Mouse (Mus musculus): ENCODE results near the gene Cenpu.

The Cenpu gene

DNA sequence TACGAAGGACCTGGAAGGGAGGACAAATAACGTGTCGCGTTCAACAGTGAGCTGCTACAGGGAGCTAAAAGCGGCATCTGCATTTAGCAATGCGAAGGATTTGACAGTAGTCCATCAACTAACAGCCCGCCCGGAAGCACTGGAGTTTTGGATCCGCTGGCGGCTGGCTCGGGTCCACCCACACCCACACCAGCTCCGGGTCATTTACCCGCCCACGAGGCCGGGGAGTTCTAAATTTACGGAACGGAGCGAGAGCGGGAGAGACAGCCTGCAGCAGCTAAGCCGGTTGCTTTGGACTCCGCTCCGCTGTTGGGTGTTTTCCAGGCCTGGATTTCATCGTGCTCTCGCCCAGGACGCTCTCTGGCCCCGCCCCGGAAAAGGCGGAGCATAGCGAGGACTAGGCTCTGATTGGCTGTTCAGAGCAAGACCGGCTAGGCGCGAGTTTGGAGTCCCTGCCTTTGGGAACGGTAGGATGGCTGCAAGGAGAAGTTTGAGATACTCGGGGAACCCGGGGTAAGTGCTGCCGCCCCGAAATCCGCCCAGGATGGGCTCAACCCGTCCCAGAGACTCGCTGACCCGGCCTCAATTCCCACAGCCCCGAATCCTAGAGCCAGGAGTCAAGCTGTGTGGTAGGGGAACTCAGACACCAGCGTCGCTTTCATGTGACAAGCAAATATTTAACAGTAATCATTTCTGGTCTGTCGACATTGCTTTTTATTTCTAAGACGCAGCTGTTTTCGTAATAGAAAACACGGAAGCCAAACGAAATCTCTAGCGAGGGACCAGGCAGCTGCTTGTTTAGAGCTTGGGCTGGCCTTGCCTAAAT is at the start of gene Cenpu:
Gene Cenpu, plus strand, starts transcription at position 414 of the 826 bp plus-strand sequence.
- peak; percentile 99 for DNase-seq

DNA sequence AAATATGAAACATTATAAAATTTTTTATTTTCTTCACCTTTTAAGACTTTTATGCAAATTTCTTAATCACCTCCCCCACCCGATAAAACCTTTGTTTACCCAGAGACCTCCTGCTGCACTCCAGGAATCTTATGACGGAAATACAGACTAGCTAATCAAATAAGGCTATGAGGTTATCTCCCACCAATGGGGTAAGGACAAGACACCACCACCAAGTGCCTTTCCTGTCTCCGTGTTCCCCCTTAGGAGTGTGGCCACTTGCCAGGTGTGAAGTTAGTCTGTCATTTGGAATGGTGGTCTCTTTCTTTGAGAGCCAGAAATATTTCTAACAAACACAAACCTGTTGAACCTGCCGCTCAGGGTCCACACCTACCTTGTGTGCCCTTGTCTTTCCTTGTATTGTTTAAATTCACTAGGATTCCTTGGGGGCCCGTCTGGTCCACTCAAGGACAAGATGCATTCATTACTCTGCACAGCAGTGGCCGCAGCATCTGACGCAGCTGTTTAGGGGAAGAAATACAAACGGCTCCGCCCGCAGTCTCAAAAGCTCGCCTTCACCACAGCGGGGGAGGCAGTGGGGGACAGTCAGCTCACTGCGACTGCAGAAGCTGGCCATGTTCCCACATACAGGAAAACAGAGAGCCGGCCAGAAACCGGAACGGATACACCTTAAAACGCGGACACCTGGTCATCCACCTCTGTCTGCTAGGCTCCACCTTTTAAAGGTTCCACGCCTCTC is 49.3 kb upstream of the Cenpu start:
- DNase-seq: no peak

DNA sequence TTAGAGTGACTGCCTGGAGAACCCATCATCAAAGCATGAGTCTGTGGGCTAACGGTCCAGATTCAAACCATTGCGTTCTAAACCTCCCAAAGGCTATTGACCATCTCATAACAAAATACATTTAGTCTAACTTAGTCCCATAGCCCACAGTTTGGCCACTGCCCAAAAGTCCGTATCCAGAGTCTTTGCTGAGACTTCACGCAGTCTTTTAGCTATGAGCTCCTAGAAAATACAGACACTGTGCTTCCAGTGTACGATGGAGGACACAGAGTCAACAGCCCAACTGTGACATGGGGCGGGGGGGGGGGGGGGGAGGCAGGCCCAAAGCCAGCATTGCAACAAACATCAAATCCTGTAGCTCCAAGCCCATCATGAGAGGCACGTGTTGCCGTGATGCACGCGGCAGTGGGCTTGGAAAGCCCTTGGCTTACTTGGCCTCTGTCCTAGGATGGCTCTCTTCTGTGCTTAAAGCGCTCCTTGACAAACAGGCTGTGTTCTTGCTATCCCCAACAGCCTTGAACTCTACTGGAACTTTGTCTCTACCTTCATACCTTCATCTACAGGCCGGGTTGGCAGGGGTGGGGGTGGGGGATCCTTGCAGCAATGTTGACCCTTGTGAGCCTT is 48.6 kb upstream of the Cenpu start:
- DNase-seq: no peak

DNA sequence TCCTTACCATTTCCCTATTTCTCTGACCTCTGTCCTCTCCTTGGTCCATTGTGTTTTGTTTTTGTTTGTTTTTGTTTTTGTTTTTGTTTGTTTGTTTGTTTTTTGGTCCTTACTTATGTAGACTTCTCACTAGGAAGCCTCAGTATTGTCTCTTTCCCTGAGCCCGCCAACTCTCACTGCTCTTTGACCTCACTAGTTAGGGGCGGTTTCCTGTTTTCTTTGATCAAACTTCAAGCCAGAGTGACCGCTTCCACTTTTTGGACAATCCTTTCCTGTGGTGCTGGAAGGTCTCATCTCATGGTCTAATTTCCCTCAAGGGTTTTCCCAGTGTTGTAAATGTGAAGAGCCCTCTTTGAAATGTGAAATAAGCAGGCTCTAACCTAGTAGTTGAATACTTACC is 47.6 kb upstream of the Cenpu start:
- DNase-seq: no peak

DNA sequence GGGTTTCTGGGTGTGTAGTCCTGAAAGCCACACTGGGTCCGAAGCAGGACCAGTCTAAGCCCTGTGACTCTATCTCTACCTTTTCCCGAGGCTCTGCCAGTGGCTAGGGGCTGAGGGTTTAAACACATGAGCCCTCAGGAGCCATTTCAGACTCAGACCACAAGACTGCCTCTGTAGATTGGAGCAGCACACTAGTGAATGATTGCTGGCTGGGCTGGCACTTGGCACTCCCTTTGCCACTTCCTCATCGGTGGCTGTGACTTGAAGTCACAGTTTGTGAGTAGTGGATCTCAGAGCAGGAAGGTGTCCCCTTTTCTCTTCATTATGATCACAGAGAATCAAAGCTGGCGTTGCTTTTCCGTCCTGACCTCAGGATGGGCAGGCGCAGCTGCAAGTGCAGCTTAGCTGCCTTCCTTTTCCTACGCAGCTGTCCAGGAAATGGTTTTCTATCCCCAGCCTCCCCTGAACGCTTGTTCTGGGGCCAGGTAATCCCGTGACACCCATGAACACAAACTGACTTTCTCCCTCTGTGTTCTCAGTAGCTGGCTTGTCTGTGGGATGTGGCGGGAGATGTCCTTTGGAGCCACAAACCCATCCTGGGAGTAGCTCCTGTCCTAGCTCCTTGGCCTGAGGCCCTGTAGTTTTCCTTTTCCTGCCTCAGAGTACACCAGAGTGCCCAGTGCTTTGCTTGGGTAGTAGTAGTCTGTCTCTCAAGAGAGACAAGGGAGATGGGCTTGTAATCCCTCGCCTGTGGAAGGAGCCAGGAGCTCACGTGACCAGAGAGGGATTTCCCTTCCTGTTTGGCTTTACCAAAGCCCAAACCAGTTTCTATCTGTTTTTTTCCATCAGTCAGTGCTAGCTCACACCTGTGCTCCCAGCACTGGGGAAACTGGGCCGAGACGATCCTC is 43.1 kb upstream of the Cenpu start:
- DNase-seq: peak; percentile 45

DNA sequence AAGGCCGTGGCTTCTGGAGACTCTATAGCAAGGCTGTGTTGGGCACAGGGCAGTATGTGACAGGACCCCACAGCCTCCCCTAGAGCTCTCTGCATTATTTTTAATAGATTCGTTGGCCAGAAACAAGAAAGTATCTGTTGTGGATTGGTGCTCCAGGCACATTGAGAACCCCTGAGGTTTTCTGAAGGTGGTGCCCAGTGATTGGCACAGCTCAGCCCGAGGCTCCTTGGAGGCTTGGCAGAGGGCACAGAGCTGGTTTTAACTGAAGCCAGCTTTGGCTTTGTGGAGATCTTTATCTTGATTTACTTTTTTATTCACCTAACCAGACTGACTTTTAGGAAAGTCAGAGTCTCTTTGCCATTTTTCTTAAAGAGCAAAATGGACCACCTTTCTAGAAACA is 42.4 kb upstream of the Cenpu start:
- DNase-seq: no peak

DNA sequence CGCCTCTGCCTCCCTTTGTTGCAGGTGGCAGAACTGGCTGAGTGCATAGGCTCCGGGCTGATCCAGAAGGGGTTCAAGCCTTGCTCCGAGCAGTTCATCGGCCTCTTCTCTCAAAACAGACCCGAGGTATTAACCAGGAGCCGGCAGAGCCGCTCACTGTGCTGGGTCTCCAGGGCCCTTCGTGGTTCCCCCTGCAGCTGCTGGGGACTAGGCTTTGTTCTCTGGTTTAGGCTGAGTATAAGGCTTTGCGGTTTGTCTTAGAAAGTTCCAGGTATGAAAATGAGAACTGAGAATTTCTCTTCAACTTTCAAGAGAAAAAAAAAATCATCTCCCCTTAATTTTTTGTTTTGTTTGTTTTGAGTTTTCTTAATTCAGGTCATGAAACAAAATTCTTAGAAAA is 40.5 kb upstream of the Cenpu start:
- peak; percentile 44 for DNase-seq

DNA sequence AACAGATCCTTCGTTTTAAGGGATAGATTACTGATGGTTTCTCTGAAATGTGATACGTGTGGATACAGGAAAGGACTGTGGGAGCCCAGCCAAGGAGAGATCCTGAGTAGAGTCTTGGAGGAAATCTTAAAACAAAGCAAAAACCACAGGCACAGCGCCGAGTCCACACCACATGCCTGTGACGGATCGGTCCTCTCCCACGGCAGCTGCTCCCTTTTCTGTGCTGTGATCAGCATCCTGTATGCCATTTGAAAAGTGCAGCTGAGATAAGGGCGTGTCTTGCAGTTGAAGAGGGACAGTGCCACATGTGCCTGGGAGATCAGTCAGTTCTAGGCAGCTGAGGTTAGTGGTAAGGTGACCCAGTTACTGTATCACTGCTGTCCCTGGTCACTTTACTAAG is 39.3 kb upstream of the Cenpu start:
- DNase-seq: peak; percentile 55

DNA sequence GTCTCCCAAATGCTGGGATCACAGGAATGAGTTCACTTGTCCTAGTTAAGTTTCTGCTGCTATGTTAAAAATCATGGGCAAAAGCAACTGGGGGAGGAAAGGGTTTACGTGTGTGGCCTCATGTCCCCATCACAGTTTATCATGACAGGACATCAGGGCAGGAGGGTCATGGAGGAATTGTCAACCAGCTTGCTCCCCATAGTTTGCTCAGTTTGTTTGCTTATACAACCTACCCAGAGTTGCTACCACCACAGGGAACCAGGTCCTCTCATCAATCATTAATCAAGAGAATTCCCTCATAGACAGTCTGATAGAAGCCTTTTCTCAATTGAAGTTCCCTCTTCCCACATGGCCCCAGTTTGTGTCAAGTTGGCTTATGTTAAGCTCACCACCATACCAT is 37.8 kb upstream of the Cenpu start:
- no peak for DNase-seq

DNA sequence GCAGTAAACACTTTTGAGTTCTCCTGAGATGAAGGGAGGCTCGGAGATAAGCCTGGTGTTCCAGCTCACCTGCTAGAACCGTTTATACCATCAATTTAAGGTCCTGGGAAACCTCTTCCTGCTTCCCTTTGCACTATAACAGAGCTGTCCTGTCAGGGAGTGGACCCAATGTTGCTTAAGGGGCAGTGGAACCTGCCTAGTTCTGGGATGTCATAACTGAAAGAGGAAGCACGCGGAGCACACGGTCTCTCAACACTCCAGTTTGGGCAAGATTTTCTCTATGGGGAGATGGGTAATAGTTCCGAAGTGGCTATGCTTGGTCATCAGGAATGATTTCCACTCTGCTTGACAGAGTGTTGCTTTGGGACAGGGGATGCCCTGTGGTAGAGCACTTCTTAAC is 31.2 kb upstream of the Cenpu start:
- DNase-seq: no peak

DNA sequence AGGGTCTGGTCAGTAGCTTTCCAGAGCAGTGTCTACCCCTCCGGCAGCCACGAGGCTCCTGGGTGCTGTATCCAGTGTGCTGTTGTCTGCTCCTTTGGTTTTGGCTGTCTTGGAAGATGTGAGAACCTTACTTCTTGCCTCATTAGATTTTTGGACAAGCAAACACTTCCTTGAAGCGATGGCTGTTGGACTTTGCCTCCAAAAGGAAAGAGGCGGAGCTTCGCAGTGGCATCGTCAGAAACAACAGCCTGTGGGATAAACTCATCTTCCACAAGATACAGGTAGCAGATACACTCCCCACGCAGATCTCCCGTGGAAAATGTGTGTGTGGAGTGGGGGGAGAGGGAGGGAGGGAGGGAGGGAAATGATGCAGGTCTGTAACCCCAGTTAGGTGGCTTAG is 25.7 kb upstream of the Cenpu start:
- DNase-seq: no peak

DNA sequence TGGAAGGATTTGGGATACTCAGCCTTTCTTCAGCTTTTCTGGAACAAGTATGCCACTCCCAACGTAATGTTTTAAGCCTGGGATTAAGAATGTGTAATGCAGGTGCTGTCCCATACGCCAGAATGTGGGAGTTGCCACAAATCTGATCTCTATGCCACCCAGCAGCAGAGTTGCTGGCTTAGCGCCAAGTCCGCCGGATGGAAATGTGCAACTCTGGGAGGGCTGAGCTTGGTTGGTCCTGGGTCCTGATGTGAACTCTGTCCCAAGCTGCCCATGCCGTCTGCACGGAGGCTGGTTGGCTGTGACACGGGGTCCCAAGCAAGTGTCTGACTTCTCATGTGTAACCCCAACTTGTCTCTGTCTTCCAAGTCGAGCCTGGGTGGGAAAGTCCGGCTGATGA is 25.0 kb upstream of the Cenpu start:
- no peak for DNase-seq

DNA sequence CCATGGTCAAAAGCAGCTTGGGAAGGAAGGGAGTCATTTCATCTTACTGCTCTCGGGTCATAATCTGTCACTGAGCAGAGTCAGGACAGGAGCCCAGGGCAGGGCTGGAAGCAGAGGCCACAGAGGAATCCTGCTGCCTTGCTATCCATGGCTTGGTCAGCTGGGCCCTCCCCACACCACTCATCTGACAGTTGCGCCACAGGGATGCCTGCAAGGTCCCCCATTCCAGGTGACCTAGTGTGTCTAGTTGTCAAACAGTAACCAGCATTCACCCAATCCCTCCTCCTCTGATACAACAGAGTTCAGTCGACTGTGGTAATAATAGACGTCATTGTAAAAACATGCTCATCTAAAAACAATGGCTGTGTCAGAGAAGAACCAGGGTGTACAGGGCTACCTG is 22.3 kb upstream of the Cenpu start:
- DNase-seq: no peak

DNA sequence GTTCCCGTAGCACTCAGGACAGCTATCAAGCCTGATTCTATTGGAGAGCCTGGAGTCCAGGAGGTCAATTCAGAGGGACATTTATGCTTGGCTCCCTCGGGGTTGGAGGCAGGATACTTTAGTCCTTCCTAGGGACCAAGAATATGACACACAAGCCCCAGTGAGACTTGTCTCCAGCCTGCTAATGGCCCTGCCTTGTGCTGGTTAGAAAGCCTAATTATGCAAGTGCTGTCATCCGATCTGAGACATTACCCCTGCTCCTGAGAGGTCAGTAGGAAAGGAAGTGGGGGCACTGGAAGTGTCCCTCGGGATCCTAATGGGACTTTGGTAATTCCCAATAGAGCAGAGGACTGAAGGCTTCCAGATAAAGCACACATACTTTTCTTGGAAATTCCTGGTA is 21.3 kb upstream of the Cenpu start:
- DNase-seq: no peak

DNA sequence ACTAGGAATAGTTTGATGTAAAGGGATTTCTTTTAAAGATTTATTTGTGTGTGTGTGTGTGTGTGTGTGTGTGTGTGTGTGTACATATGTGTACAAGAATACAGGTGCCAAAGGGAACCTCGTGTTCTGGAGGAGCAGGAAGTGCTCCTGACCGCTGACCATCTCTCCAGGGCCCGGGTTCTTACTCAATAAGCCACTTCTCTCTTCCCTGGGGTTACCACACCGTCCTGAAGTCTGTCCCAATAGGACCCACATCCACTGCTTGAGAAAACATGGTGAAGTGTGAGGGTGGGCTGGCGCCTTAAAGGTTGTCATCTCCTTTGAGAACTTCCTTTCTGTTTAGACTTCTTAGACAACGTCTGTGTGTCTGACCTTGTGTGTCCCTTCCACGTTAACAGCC is 17.9 kb upstream of the Cenpu start:
- no peak for DNase-seq

DNA sequence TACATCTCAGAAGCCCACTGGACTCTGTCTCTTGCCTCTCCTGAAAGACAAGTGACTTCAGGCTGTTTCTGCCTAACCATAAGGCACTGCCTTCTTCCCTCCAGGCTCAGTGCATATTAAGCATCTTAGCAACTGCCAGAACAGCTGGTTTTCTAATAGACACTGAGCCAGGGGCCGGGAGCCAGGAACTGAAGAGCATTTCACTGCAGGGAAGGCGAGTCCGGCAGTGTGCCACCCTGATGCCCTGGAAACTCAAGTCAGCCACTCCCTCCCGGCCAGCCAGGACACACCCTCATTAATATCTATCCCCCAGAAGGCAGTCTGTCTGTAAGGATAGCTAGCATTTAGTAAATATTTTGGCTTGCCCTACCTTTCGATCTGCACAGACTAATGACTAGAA is 12.1 kb upstream of the Cenpu start:
- DNase-seq: no peak

DNA sequence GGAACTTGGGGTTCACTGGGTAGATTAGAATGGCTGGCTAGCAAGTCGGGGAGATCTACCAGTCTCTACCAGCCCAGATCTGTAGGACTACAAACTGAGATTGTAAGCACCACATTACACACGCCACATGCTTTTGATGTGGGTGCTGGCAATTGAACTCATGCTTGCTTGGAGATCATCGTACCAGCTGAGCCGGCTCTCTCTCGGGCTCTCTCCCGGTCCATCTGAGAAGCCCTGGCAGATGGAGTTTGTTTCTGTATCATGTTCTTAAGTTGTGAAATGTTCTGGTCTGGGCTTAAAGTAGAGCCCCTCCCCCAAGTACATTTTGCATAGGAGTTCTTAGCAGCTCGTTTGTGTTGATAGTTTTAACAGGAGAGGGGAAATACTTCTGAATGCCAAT is 8.6 kb upstream of the Cenpu start:
- DNase-seq: peak; percentile 44

DNA sequence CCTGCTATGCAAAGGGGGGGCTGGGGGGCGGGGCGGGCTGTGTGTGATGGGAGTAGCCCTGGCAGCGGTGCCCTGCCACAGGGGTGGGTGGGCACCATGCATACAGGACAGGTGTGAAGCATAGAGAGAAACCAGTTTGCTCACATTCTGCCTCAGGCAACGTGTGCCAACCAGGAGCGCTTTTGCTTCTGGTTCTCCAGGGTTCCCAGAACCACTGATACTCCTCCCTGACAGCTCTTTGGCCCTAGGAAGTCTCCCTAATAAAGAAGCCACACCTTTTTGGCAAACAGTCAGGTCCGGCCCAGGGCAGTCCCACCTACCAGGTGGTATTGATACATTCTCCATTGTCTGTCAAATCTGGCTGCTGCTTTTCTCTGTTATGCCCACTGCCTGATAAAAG is 8.2 kb upstream of the Cenpu start:
- no peak for DNase-seq

DNA sequence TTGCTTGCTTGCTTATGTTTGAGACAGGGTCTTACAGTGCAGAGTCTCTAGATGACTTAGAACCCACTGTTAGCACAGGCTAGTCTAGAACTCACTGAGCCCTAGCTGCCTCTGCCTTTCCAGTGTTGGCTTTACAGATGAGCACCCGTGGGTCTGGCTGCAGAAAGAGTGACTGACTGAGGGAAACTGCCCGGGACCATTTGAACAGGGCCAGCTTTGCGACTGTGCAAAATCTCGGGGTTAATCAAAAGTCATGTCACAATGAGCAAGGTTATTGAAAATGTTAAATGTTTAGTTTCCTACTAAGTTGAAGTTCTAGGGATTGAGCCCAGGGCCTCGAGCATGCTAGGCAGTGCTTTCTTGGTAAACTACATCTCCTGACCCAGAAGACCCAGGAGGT is 6.0 kb upstream of the Cenpu start:
- DNase-seq: no peak

DNA sequence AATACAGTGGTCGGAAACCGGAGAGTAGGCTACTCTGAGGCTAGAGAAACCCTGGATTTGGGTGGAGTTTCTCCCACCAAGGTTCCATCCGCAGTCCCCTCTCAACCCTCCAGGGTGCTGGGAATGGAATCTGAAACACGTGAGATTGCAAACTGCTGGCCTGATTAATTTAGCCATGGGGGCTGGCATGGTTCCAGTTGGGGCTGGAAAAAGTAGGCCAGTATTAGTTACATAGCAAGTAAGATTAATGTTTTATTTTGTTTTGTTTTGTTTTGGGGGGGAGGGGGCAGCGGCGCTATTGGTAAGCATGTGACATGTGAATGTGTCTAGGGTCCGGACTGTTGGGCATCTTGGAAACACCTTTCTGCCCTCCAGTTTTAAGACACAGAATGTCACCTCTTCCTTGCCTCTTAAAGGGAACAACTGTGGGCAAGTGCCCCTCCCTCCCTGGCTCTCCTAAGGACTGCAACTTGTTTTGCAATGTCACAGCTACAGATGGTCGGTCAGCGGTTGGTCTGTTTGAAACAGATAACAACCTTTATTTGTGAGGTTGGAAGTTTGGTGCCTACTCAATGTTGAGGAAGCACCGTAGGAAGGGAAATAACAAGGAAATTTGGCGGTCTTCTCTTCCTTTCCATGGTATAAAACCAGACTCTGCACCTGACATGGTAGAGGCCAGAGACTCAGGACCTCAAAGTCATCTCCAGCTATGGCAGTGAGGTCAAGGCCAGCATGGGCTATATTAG is 5.2 kb upstream of the Cenpu start:
- DNase-seq: no peak

DNA sequence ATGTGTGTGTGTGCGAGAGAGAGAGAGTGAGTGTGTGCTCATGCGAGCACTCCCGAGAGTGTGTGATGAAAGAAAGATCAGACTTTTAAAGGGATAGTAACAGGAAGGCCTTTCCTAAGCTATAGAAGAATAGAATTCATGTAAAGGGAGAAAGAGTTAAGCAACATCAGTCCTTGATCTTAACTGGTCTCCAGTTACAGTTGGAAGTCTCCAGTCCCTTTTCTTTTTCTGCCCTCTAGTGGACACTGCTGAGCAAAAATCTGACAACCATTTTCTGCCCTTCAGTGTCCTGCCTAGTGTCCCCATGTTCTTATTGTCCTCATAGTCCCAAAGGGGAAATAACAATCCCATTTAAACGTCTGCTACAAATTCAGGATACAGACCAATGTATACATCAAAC is 4.6 kb upstream of the Cenpu start:
- DNase-seq: no peak

DNA sequence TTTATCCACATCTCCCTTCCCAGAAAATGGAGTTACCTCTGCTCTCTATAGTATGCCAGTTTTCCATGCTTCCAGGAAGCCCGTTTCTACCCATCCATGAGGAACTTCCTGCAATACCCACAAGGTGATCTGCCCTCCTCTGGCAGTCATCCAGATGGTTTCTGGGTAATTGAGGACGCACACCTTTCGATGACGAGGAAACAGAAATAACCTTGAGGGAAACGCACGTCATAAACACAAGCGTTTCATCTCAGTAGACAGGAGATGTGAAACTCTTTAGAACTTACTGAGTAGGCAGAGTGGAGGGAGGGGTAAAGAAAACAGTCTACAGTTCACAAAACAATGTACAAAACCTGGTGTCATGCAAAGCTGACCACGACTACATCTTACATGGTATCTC is 1.8 kb upstream of the Cenpu start:
- no peak for DNase-seq

Measured in thymus, postnatal 4 days (tissue).